Mouse (Mus musculus) liver, adult 2 months (tissue): ENCODE results near the gene Maml3. TPM values are rescaled to one million over a fixed set of nuclear protein-coding genes. Genes with fewer than 3 reads are reported as not detected.
A peak's percentile ranks its signal among the peaks of the same experiment; 100 is the strongest.

ENCODE experiments used
- DNase-seq: peaks from one replicate; pipeline ENCODE4 v3.0.0-alpha.2; 2011; ENCODE audit warnings: low read depth, low spot score; ENCODE audit errors: extremely low read depth
- H3K27ac ChIP-seq: fragments of 200-500 bp; replicated peaks from 2 replicates; pipeline ENCODE4 v1.5.1; 2012; ENCODE audit warnings: low read depth, mild to moderate bottlenecking, control low read depth, inconsistent platforms, low read length; ENCODE audit not compliant: insufficient read depth
- H3K27me3 ChIP-seq: fragments of 200-500 bp; 2 replicates; pipeline ENCODE4 v1.6.1; 2012; ENCODE audit warnings: mild to moderate bottlenecking, moderate library complexity, low read length, inconsistent platforms; ENCODE audit not compliant: control insufficient read depth, insufficient read depth
- H3K36me3 ChIP-seq: fragments of 200-500 bp; 2 replicates; pipeline ENCODE4 v1.6.1; 2012; ENCODE audit warnings: low read length, inconsistent platforms; ENCODE audit not compliant: control insufficient read depth, insufficient read depth
- H3K4me1 ChIP-seq: fragments of 200-500 bp; 2 replicates; pipeline ENCODE4 v1.6.1; 2011; ENCODE audit warnings: low read length; ENCODE audit not compliant: control insufficient read depth, insufficient read depth
- H3K4me3 ChIP-seq: fragments of 200-500 bp; 2 replicates; pipeline ENCODE4 v1.5.1; 2011; ENCODE audit warnings: low read depth, mild to moderate bottlenecking, control low read depth, low read length, moderate library complexity; ENCODE audit not compliant: insufficient read depth
- H3K79me2 ChIP-seq: fragments of 200-500 bp; 2 replicates; pipeline ENCODE4 v1.6.1; 2012; ENCODE audit warnings: inconsistent platforms, mild to moderate bottlenecking, low read length, moderate library complexity; ENCODE audit not compliant: control insufficient read depth, insufficient read depth
- H3K9ac ChIP-seq: fragments of 200-500 bp; 2 replicates; pipeline ENCODE4 v1.6.1; 2012; ENCODE audit warnings: low read depth, mild to moderate bottlenecking, control low read depth, inconsistent platforms, low read length
- CTCF ChIP-seq: fragments of 200-500 bp; IDR thresholded peaks from 2 replicates; pipeline ENCODE4 v1.5.1; 2011; ENCODE audit warnings: low read depth, low read length, control low read depth
- POLR2A ChIP-seq: fragments of 200-500 bp; IDR thresholded peaks from 2 replicates; pipeline ENCODE4 v1.6.1; 2011; ENCODE audit warnings: low read length, control low read depth; ENCODE audit not compliant: insufficient read depth; ENCODE audit errors: extremely low read depth
- whole genome bisulfite sequencing: fragments of 180-500 bp; shearing (Covaris S2); methylation state at CpG from one replicate; pipeline ENCODE4 v1.1.7; 2018; 5-methylcytosine and 5-hydroxymethylcytosine counted together
- polyA plus RNA-seq: library from polyadenylated mRNA; depleted of rRNA; stranded (reverse); fragments of >200 nt; gene quantifications from 2 replicates; pipeline ENCODE4 v1.2.3, GENCODE M21; 2012
- total RNA-seq: library from RNA; depleted of rRNA; stranded (reverse); fragments of >200 nt; gene quantifications from 2 replicates; pipeline ENCODE4 v1.2.3, GENCODE M21; 2014

Maml3 gene
- total and polyA plus RNA-seq, 2 experiments: 0.64 to 0.92 TPM

GRCm38 (mm10) chr3:51708746-51709411 lies 396.0 kb downstream of the Maml3 start:
- TF ChIP-seq CTCF (no peak), POLR2A (no peak)
- peak; percentile 96 for DNase-seq
- Histone ChIP-seq H3K36me3 (no peaks in the 10 kb centered on the region), H3K4me3 (peak overlapping the region; percentile 64), H3K9ac (peak overlapping the region; percentile 68), H3K79me2 (no peaks in the 10 kb centered on the region), H3K27ac (peak overlapping the region; percentile 88), H3K4me1 (peaks cover 2% of the 10 kb centered on the region; the same call in 1 of the 2 replicates), H3K27me3 (no peaks in the 10 kb centered on the region)
- WGBS: 24% methylated on average over 21 of the region's 21 CpGs

GRCm38 (mm10) chr3:51708375-51708745 lies 396.5 kb downstream of the Maml3 start:
- 75% methylated on average over 1 of the region's 1 CpGs for WGBS
- Histone ChIP-seq H3K9ac (no peak overlapping the region), H3K4me3 (no peak overlapping the region), H3K36me3 (no peaks in the 10 kb centered on the region), H3K27me3 (no peaks in the 10 kb centered on the region), H3K27ac (0 out of 2 replicates have a peak overlapping the region, but pooled peaks have one; percentile 14), H3K4me1 (peaks cover 2% of the 10 kb centered on the region; the same call in 1 of the 2 replicates), H3K79me2 (no peaks in the 10 kb centered on the region)
- DNase-seq: no peak
- no peak for TF ChIP-seq POLR2A
- no peak for TF ChIP-seq CTCF

DNA sequence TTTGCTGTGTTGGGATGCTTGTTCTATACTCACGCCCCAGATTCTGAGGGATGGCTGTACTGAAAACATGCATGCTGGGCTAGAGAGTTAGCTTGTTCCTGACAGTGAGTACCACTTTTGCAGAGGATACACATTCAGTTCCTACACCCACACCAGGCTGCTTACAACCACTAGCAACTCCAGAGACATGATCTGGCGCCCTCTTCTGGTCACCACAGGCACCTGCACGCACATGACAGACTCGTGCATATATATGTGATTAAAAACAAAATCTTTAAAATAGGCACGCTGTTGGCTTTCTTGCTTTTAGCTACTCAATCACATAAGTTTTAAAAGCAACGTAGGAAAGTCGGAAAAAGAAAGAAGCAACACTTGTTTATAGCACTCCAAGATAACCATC lies 399.7 kb downstream of the Maml3 start:
- no peak for DNase-seq
- TF ChIP-seq CTCF: peak; percentile 59; the same call in 1 of the 2 replicates
- TF ChIP-seq POLR2A: no peak
- WGBS: 90% methylated on average over 7 of the region's 7 CpGs
- Histone ChIP-seq H3K4me3 (no peak overlapping the region), H3K27me3 (no peaks in the 10 kb centered on the region), H3K79me2 (no peaks in the 10 kb centered on the region), H3K27ac (no peak overlapping the region), H3K4me1 (peaks cover 2% of the 10 kb centered on the region; the same call in 1 of the 2 replicates), H3K9ac (no peak overlapping the region), H3K36me3 (no peaks in the 10 kb centered on the region)

- Histone ChIP-seq H3K79me2 (no peaks in the 10 kb centered on the region), H3K4me3 (no peak overlapping the region), H3K4me1 (no peaks in the 10 kb centered on the region), H3K27ac (no peak overlapping the region), H3K36me3 (no peaks in the 10 kb centered on the region), H3K27me3 (no peaks in the 10 kb centered on the region), H3K9ac (no peak overlapping the region)
- TF ChIP-seq POLR2A: no peak
- no peak for DNase-seq
- WGBS: 96% methylated on average over 8 of the region's 8 CpGs
Measured at GRCm38 (mm10) chr3:51703478-51703877, 401.4 kb downstream of the Maml3 start.

DNA sequence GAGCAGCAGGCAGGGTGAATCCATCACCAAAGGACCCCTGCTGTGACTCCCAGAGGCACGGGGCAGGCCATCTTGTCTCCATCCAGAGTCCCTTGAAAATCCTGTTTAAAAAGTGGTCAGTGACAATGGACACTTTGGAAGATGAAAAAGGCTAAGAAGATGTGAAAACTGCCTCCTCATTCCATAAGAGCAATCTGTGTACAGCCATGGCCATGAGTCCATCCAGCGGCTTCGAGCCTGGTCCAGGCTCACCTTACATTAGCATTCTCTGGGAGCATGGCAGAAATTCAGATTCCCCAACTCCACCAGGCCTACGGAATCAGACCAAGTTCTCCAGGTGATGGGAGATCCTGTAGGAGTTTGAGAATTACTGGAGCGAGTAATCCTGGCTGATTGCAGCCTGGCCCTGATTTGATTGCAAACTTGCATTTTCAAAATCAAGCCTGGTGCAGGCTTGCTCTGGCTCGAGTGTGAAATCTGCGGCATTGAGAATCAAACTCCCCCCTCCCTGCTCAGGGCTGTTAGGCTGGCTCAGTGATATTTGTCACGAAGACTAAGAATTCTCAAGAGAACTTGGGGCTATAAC lies 402.1 kb downstream of the Maml3 start:
- Histone ChIP-seq H3K27ac (no peak overlapping the region), H3K79me2 (no peaks in the 10 kb centered on the region), H3K4me3 (no peak overlapping the region), H3K27me3 (no peaks in the 10 kb centered on the region), H3K9ac (no peak overlapping the region), H3K36me3 (no peaks in the 10 kb centered on the region), H3K4me1 (no peaks in the 10 kb centered on the region)
- no peak for DNase-seq
- 94% methylated on average over 8 of the region's 8 CpGs for WGBS
- TF ChIP-seq CTCF (no peak), POLR2A (no peak)

GRCm38 (mm10) chr3:51701950-51702349 lies 402.9 kb downstream of the Maml3 start:
- H3K27ac ChIP-seq: no peak overlapping the region
- no peak overlapping the region for H3K4me3 ChIP-seq
- H3K36me3 ChIP-seq: no peaks in the 10 kb centered on the region
- no peaks in the 10 kb centered on the region for H3K79me2 ChIP-seq
- WGBS: 38% methylated on average over 13 of the region's 13 CpGs
- no peak overlapping the region for H3K9ac ChIP-seq
- DNase-seq: no peak
- no peaks in the 10 kb centered on the region for H3K27me3 ChIP-seq
- H3K4me1 ChIP-seq: no peaks in the 10 kb centered on the region
- no peak for TF ChIP-seq CTCF
- no peak for TF ChIP-seq POLR2A
